Mouse (Mus musculus): ENCODE results near the gene Jam3. TPM values are rescaled to one million over a fixed set of nuclear protein-coding genes. Genes with fewer than 3 reads are reported as not detected.

Jam3 gene
- polyA plus RNA-seq, 1 experiment from 2014 or later = 36.1 TPM

DNA sequence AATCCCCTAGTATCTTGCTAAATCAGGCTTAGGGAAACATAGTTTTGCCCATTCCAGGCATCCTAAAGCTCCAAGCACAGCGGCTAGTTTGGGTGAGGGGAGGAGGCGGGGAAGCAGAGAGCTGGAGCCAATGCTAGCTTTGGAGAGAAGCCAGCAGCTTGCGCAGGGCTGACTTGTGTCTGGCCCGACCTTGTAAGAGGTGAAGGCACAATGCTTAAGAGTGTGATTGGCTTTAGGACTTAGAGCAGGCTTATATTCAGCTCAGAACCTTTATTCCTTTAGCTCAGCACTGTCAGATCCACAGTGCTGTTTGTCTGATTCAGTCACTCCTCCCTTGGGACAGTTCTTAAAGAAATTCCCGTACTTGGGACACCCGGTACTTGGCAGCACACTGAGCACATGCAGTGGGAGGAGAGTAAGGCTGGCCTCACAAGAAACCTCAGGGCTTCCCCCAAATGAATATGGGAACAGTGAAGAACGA, 36.3 kb upstream of the Jam3 start:
- ATAC-seq (ENCODE audit: low read depth) = peak; percentile 50
- Histone ChIP-seq H3K4me2 (ENCODE audit: low read depth, low read length) (peak overlapping the region; percentile 50), H3K4me1 (ENCODE audit: control insufficient read depth, insufficient read depth, low read length) (peaks cover 19% of the 10 kb centered on the region; the same call in 1 of the 2 replicates), H3K36me3 (ENCODE audit: control insufficient read depth, insufficient read depth, low read length) (no peaks in the 10 kb centered on the region), H3K27ac (ENCODE audit: low read depth, low read length) (peak overlapping the region; percentile 72), H3K9ac (replicated peaks; ENCODE audit: low read depth, low read length) (peak overlapping the region; percentile 37; the same call in 1 of the 2 replicates), H3K27me3 (ENCODE audit: control insufficient read depth, insufficient read depth, low read length) (no peaks in the 10 kb centered on the region), H3K4me3 (ENCODE audit: low read depth, low read length) (0 out of 2 replicates have a peak overlapping the region, but pooled peaks have one; percentile 12), H3K9me3 (ENCODE audit: control insufficient read depth, low read length) (no peaks in the 10 kb centered on the region)
- WGBS = 5% methylated on average over 7 of the region's 7 CpGs

GRCm38 (mm10) chr9:27190461-27190860, 35.2 kb upstream of the Jam3 start:
- WGBS = 79% methylated on average over 8 of the region's 8 CpGs

GRCm38 (mm10) chr9:27189306-27189705, 34.1 kb upstream of the Jam3 start:
- H3K4me1 ChIP-seq (ENCODE audit: control insufficient read depth, insufficient read depth, low read length) = peaks cover 27% of the 10 kb centered on the region
- ATAC-seq (ENCODE audit: low read depth) = no peak
- no peaks in the 10 kb centered on the region for H3K36me3 ChIP-seq (ENCODE audit: control insufficient read depth, insufficient read depth, low read length)
- 60% methylated on average over 2 of the region's 2 CpGs for WGBS
- no peaks in the 10 kb centered on the region for H3K9me3 ChIP-seq (ENCODE audit: control insufficient read depth, low read length)
- H3K27ac ChIP-seq (ENCODE audit: low read depth, low read length) = no peak overlapping the region
- no peak overlapping the region for H3K4me2 ChIP-seq (ENCODE audit: low read depth, low read length)
- H3K4me3 ChIP-seq (ENCODE audit: low read depth, low read length) = no peak overlapping the region
- H3K27me3 ChIP-seq (ENCODE audit: control insufficient read depth, insufficient read depth, low read length) = no peaks in the 10 kb centered on the region
- H3K9ac ChIP-seq (replicated peaks; ENCODE audit: low read depth, low read length) = no peak overlapping the region

More at GRCm38 (mm10) chr9:27190461-27190860, 35.2 kb upstream of the Jam3 start:
- peaks cover 25% of the 10 kb centered on the region for H3K4me1 ChIP-seq (ENCODE audit: control insufficient read depth, insufficient read depth, low read length)
- no peaks in the 10 kb centered on the region for H3K27me3 ChIP-seq (ENCODE audit: control insufficient read depth, insufficient read depth, low read length)
- H3K9me3 ChIP-seq (ENCODE audit: control insufficient read depth, low read length) = no peaks in the 10 kb centered on the region
- no peak for ATAC-seq (ENCODE audit: low read depth)
- no peak overlapping the region for H3K4me3 ChIP-seq (ENCODE audit: low read depth, low read length)
- no peak overlapping the region for H3K4me2 ChIP-seq (ENCODE audit: low read depth, low read length)
- no peak overlapping the region for H3K9ac ChIP-seq (replicated peaks; ENCODE audit: low read depth, low read length)
- no peaks in the 10 kb centered on the region for H3K36me3 ChIP-seq (ENCODE audit: control insufficient read depth, insufficient read depth, low read length)
- no peak overlapping the region for H3K27ac ChIP-seq (ENCODE audit: low read depth, low read length)

DNA sequence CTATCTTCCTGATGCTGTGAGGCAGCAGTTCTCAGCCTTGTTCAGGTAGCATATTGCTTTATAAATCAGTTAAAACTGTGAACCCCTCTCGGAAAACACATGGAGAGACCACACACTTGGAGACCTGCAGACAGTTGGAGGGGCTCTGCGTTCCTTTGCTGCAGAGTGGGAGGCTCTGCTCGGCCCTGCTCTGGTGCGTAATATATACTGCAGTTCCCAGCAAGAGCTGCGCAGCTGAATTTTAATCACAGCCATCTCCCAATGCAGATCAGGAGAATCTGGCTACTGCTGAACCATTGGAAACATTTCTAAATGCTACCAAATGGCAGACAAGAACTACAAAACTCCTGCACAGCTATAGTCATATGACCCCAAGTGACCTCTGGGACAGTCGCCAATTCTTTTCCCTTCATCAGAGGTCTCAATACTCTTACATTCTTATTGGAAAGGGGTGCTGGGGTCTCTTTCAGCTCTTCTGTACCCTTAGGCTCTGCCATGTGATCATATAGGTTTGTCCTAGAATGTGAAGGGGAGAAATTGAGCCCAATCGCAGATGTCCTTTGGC, 33.5 kb upstream of the Jam3 start:
- no peak overlapping the region for H3K9ac ChIP-seq (replicated peaks; ENCODE audit: low read depth, low read length)
- H3K4me3 ChIP-seq (ENCODE audit: low read depth, low read length) = no peak overlapping the region
- no peaks in the 10 kb centered on the region for H3K9me3 ChIP-seq (ENCODE audit: control insufficient read depth, low read length)
- H3K36me3 ChIP-seq (ENCODE audit: control insufficient read depth, insufficient read depth, low read length) = no peaks in the 10 kb centered on the region
- H3K27me3 ChIP-seq (ENCODE audit: control insufficient read depth, insufficient read depth, low read length) = no peaks in the 10 kb centered on the region
- no peak for ATAC-seq (ENCODE audit: low read depth)
- no peak overlapping the region for H3K27ac ChIP-seq (ENCODE audit: low read depth, low read length)
- no peak overlapping the region for H3K4me2 ChIP-seq (ENCODE audit: low read depth, low read length)
- WGBS = 73% methylated on average over 7 of the region's 7 CpGs
- H3K4me1 ChIP-seq (ENCODE audit: control insufficient read depth, insufficient read depth, low read length) = peaks cover 27% of the 10 kb centered on the region

DNA sequence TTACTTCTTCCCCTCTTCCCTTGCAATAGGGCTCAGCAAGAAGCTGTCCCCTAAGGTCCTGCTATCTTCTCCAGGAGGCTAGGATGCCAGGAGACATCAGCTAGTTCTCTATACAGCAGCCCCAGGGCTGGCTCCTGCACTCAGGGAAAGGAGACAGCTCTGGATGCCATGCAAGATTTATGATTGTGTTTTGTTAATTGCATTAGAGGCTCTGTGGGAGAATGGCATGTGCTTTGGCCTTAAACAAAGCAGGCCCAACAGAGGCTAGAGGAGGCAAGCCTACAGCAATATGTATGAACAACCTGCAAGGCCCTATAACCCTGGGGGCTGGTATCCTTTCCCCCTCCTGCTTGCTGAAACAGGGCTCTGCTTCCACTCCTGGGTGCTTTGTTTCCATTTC, 30.6 kb upstream of the Jam3 start:
- Histone ChIP-seq H3K4me3 (ENCODE audit: low read depth, low read length) (no peak overlapping the region), H3K4me2 (ENCODE audit: low read depth, low read length) (no peak overlapping the region), H3K9me3 (ENCODE audit: control insufficient read depth, low read length) (no peaks in the 10 kb centered on the region), H3K4me1 (ENCODE audit: control insufficient read depth, insufficient read depth, low read length) (peaks cover 8% of the 10 kb centered on the region), H3K9ac (replicated peaks; ENCODE audit: low read depth, low read length) (no peak overlapping the region), H3K27ac (ENCODE audit: low read depth, low read length) (peak overlapping the region; percentile 67), H3K27me3 (ENCODE audit: control insufficient read depth, insufficient read depth, low read length) (no peaks in the 10 kb centered on the region), H3K36me3 (ENCODE audit: control insufficient read depth, insufficient read depth, low read length) (no peaks in the 10 kb centered on the region)
- ATAC-seq (ENCODE audit: low read depth) = peak; percentile 81

DNA sequence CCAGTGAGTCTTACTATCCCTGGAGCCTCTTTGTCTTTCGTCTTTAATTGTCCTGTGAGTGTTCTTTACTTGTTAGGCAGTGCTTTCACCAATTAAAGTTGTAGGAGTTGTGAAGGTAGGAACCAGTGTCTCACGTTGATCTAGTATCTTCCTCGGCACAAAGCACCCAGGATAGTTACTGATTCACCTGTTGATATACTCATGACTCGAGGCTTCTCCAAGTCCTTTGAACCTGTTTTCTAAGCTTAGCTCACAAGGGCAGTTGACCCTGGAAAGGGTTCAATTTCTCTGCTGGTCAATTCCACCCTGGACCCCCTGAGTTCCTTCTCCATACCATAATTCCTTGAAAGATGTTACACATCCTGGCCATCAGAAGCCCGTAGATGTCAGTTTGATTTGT, 26.9 kb upstream of the Jam3 start:
- Histone ChIP-seq H3K4me2 (ENCODE audit: low read depth, low read length) (no peak overlapping the region), H3K4me3 (ENCODE audit: low read depth, low read length) (no peak overlapping the region), H3K9me3 (ENCODE audit: control insufficient read depth, low read length) (no peaks in the 10 kb centered on the region), H3K4me1 (ENCODE audit: control insufficient read depth, insufficient read depth, low read length) (peaks cover 8% of the 10 kb centered on the region), H3K27ac (ENCODE audit: low read depth, low read length) (no peak overlapping the region), H3K9ac (replicated peaks; ENCODE audit: low read depth, low read length) (no peak overlapping the region), H3K27me3 (ENCODE audit: control insufficient read depth, insufficient read depth, low read length) (no peaks in the 10 kb centered on the region), H3K36me3 (ENCODE audit: control insufficient read depth, insufficient read depth, low read length) (no peaks in the 10 kb centered on the region)
- 85% methylated on average over 5 of the region's 5 CpGs for WGBS
- ATAC-seq (ENCODE audit: low read depth) = no peak

- no peaks in the 10 kb centered on the region for H3K36me3 ChIP-seq (ENCODE audit: control insufficient read depth, insufficient read depth, low read length)
- no peak for ATAC-seq (ENCODE audit: low read depth)
- no peak overlapping the region for H3K27ac ChIP-seq (ENCODE audit: low read depth, low read length)
- no peaks in the 10 kb centered on the region for H3K27me3 ChIP-seq (ENCODE audit: control insufficient read depth, insufficient read depth, low read length)
- peaks cover 2% of the 10 kb centered on the region for H3K4me1 ChIP-seq (ENCODE audit: control insufficient read depth, insufficient read depth, low read length)
- H3K9ac ChIP-seq (replicated peaks; ENCODE audit: low read depth, low read length) = no peak overlapping the region
- WGBS = 53% methylated on average over 3 of the region's 3 CpGs
- H3K4me3 ChIP-seq (ENCODE audit: low read depth, low read length) = no peak overlapping the region
- H3K9me3 ChIP-seq (ENCODE audit: control insufficient read depth, low read length) = no peaks in the 10 kb centered on the region
- H3K4me2 ChIP-seq (ENCODE audit: low read depth, low read length) = no peak overlapping the region
Observed at GRCm38 (mm10) chr9:27180492-27180891, 25.3 kb upstream of the Jam3 start.

GRCm38 (mm10) chr9:27178935-27179334, 23.7 kb upstream of the Jam3 start:
- H3K4me2 ChIP-seq (ENCODE audit: low read depth, low read length) = no peak overlapping the region
- H3K27ac ChIP-seq (ENCODE audit: low read depth, low read length) = no peak overlapping the region
- no peaks in the 10 kb centered on the region for H3K4me1 ChIP-seq (ENCODE audit: control insufficient read depth, insufficient read depth, low read length)
- H3K27me3 ChIP-seq (ENCODE audit: control insufficient read depth, insufficient read depth, low read length) = no peaks in the 10 kb centered on the region
- no peaks in the 10 kb centered on the region for H3K36me3 ChIP-seq (ENCODE audit: control insufficient read depth, insufficient read depth, low read length)
- ATAC-seq (ENCODE audit: low read depth) = no peak
- no peak overlapping the region for H3K4me3 ChIP-seq (ENCODE audit: low read depth, low read length)
- H3K9me3 ChIP-seq (ENCODE audit: control insufficient read depth, low read length) = no peaks in the 10 kb centered on the region
- WGBS = 73% methylated on average over 4 of the region's 4 CpGs
- H3K9ac ChIP-seq (replicated peaks; ENCODE audit: low read depth, low read length) = no peak overlapping the region

GRCm38 (mm10) chr9:27176154-27176553, 20.9 kb upstream of the Jam3 start:
- Histone ChIP-seq H3K4me1 (ENCODE audit: control insufficient read depth, insufficient read depth, low read length) (no peaks in the 10 kb centered on the region), H3K9ac (replicated peaks; ENCODE audit: low read depth, low read length) (no peak overlapping the region), H3K27me3 (ENCODE audit: control insufficient read depth, insufficient read depth, low read length) (no peaks in the 10 kb centered on the region), H3K4me3 (ENCODE audit: low read depth, low read length) (no peak overlapping the region), H3K9me3 (ENCODE audit: control insufficient read depth, low read length) (no peaks in the 10 kb centered on the region), H3K27ac (ENCODE audit: low read depth, low read length) (no peak overlapping the region), H3K4me2 (ENCODE audit: low read depth, low read length) (no peak overlapping the region), H3K36me3 (ENCODE audit: control insufficient read depth, insufficient read depth, low read length) (no peaks in the 10 kb centered on the region)
- 3% methylated on average over 2 of the region's 2 CpGs for WGBS
- peak; percentile 87 for ATAC-seq (ENCODE audit: low read depth)

Measured in neural tube, embryonic 14.5 days (tissue).